Mouse (Mus musculus) hindbrain, embryonic 10.5 days (tissue): Measurements from ENCODE around the gene Jak1. TPM values are rescaled to one million over a fixed set of nuclear protein-coding genes. Genes with fewer than 3 reads are reported as not detected.

ENCODE experiments used
- DNase-seq: peaks from one replicate; pipeline ENCODE4 v3.0.0-alpha.2; 2017; ENCODE audit warnings: low spot score
- H3K27ac ChIP-seq: fragments of 300-500 bp; sonication (generic); 2 replicates; pipeline ENCODE4 v1.5.1; 2016; ENCODE audit warnings: mild to moderate bottlenecking, moderate library complexity
- H3K27me3 ChIP-seq: fragments of 300-500 bp; sonication (generic); 2 replicates; pipeline ENCODE4 v1.6.1; 2016; ENCODE audit warnings: mild to moderate bottlenecking; ENCODE audit not compliant: poor library complexity, insufficient read depth, severe bottlenecking
- H3K36me3 ChIP-seq: fragments of 300-500 bp; sonication (generic); 2 replicates; pipeline ENCODE4 v1.6.1; 2016; ENCODE audit warnings: mild to moderate bottlenecking, moderate library complexity
- H3K4me1 ChIP-seq: fragments of 300-500 bp; sonication (generic); replicated peaks from 2 replicates; pipeline ENCODE4 v1.6.1; 2016; ENCODE audit warnings: mild to moderate bottlenecking
- H3K4me3 ChIP-seq: fragments of 300-500 bp; sonication (generic); 2 replicates; pipeline ENCODE4 v1.5.1; 2016; ENCODE audit warnings: mild to moderate bottlenecking, moderate library complexity
- H3K9me3 ChIP-seq: fragments of 300-500 bp; sonication (generic); 2 replicates; pipeline ENCODE4 v1.6.1; 2016; ENCODE audit warnings: mild to moderate bottlenecking, moderate library complexity
- WGBS: fragments of 180-500 bp; shearing (Covaris S2); methylation state at CpG from one replicate; pipeline ENCODE4 v1.1.7; 2016; 5-methylcytosine and 5-hydroxymethylcytosine counted together
- polyA plus RNA-seq: library from polyadenylated mRNA; unstranded; fragments of >200 nt; fragmentation: Nextera tagmentation; extraction: Ambion mirVana; gene quantifications from 2 replicates; pipeline ENCODE4 v1.2.1, GENCODE M21; 2016

The Jak1 gene
- polyA plus RNA-seq, 1 experiment from 2014 or later: 43.0 TPM

- Histone ChIP-seq H3K4me3 (no peak overlapping the region), H3K27me3 (no peaks in the 10 kb centered on the region), H3K4me1 (peaks cover 32% of the 10 kb centered on the region), H3K36me3 (peaks cover 18% of the 10 kb centered on the region), H3K27ac (no peak overlapping the region), H3K9me3 (no peaks in the 10 kb centered on the region)
- 67% methylated on average over 4 of the region's 4 CpGs for WGBS
- no peak for DNase-seq
Measured at GRCm38 (mm10) chr4:101143901-101144300, 121.2 kb downstream of the Jak1 start.

GRCm38 (mm10) chr4:101141768-101142167 is 123.3 kb downstream of the Jak1 start:
- 81% methylated on average over 5 of the region's 5 CpGs for WGBS

GRCm38 (mm10) chr4:101137975-101138374 is 127.1 kb downstream of the Jak1 start:
- H3K4me1 ChIP-seq: 0 out of 2 replicates have a peak, but pooled peaks cover under 1% of the 10 kb centered on the region
- DNase-seq: no peak
- no peaks in the 10 kb centered on the region for H3K9me3 ChIP-seq
- WGBS: 88% methylated on average over 11 of the region's 11 CpGs
- peaks cover 10% of the 10 kb centered on the region for H3K36me3 ChIP-seq
- H3K4me3 ChIP-seq: no peak overlapping the region
- H3K27ac ChIP-seq: no peak overlapping the region
- no peaks in the 10 kb centered on the region for H3K27me3 ChIP-seq

More at GRCm38 (mm10) chr4:101141768-101142167, 123.3 kb downstream of the Jak1 start:
- peaks cover 32% of the 10 kb centered on the region for H3K4me1 ChIP-seq
- H3K9me3 ChIP-seq: no peaks in the 10 kb centered on the region
- H3K36me3 ChIP-seq: peaks cover 3% of the 10 kb centered on the region; the same call in 1 of the 2 replicates
- no peaks in the 10 kb centered on the region for H3K27me3 ChIP-seq
- H3K4me3 ChIP-seq: no peak overlapping the region
- no peak for DNase-seq
- no peak overlapping the region for H3K27ac ChIP-seq

- Histone ChIP-seq H3K36me3 (peaks cover 18% of the 10 kb centered on the region), H3K27ac (no peak overlapping the region), H3K4me1 (no peaks in the 10 kb centered on the region), H3K27me3 (no peaks in the 10 kb centered on the region), H3K4me3 (no peak overlapping the region), H3K9me3 (no peaks in the 10 kb centered on the region)
- no peak for DNase-seq
- WGBS: 91% methylated on average over 14 of the region's 14 CpGs
Measured at GRCm38 (mm10) chr4:101135909-101136308, 129.2 kb downstream of the Jak1 start.

GRCm38 (mm10) chr4:101135013-101135412 is 130.1 kb downstream of the Jak1 start:
- no peak overlapping the region for H3K4me3 ChIP-seq
- WGBS: 88% methylated on average over 8 of the region's 8 CpGs
- H3K27ac ChIP-seq: no peak overlapping the region
- no peaks in the 10 kb centered on the region for H3K4me1 ChIP-seq
- no peak for DNase-seq
- no peaks in the 10 kb centered on the region for H3K27me3 ChIP-seq
- no peaks in the 10 kb centered on the region for H3K9me3 ChIP-seq
- peaks cover 23% of the 10 kb centered on the region for H3K36me3 ChIP-seq

- no peak for DNase-seq
- Histone ChIP-seq H3K27ac (no peak overlapping the region), H3K9me3 (no peaks in the 10 kb centered on the region), H3K36me3 (peaks cover 41% of the 10 kb centered on the region), H3K27me3 (no peaks in the 10 kb centered on the region), H3K4me1 (0 out of 2 replicates have a peak, but pooled peaks cover 5% of the 10 kb centered on the region), H3K4me3 (no peak overlapping the region)
- WGBS: 94% methylated on average over 7 of the region's 7 CpGs
Measured at GRCm38 (mm10) chr4:101121002-101121401, 144.1 kb downstream of the Jak1 start.

- DNase-seq: no peak
- Histone ChIP-seq H3K9me3 (peaks cover 14% of the 10 kb centered on the region), H3K4me3 (no peak overlapping the region), H3K27me3 (no peaks in the 10 kb centered on the region), H3K27ac (no peak overlapping the region), H3K4me1 (peaks cover 9% of the 10 kb centered on the region; the same call in 1 of the 2 replicates), H3K36me3 (peaks cover 57% of the 10 kb centered on the region)
- WGBS: 92% methylated on average over 12 of the region's 12 CpGs
Measured at GRCm38 (mm10) chr4:101107122-101107521, 158.0 kb downstream of the Jak1 start.

Other genes with a start within 250 kb of the Jak1 start
- not detected in 2 replicates for gene Gm10577, start 244.6 kb downstream of the Jak1 start, polyA plus RNA-seq
- 9.1 and 12.2 TPM in 2 replicates for gene Raver2, start 196.3 kb downstream of the Jak1 start, polyA plus RNA-seq
- 23.9 and 44.1 TPM in 2 replicates for gene Ak4, start 154.0 kb upstream of the Jak1 start, polyA plus RNA-seq
- 1.6 and 3.7 TPM in 2 replicates for gene Dnajc6, start 231.4 kb upstream of the Jak1 start, polyA plus RNA-seq